Mouse (Mus musculus): ENCODE measurements around the gene Dhx29. TPM values are rescaled to one million over a fixed set of nuclear protein-coding genes. Genes with fewer than 3 reads are reported as not detected.

Gene Dhx29
- 10 to 100 TPM; 25.2 to 26.4 TPM for total RNA-seq (2021)
- long read RNA-seq, full-length matches to known transcripts, result 46 of 49 reads
- long read RNA-seq, partial matches to known transcripts, result 2 of 49 reads
- long read RNA-seq, other reads (novel, unspliced or antisense), result 1 of 49 reads

DNA sequence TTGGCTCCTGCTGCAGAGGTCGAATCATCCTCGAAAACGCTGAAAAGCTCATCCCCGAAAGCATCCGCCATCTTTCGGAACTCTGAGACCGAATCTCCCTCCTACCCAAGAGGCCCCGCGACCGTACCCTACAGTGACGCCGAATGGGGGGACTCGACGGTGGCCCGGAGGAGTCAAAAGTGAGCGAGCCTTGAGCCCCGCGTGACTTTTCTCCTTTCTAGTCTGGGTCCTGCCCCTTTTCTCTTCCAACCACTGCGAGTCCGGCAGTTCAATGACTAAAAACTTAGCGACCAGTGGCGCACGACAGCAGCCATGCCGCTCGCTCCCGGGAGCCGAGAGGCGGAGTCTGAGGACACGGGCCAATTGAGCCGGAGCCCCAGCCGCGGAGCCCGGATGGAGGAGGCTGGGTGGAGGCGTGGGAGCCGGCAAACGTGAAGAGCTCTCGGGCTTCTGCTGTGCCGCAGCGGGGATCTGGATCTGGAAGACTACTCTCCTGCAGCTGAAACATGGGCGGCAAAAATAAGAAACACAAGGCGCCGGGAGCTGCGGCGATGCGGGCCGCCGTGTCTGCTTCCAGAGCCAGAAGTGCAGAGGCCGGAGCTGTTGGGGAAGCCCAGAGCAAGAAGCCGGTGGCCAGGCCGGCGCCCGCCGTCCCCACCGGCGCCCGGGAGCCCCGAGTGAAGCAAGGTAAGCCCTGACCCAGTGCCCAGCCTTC, at the start of gene Dhx29, which contains the start of gene Mtrex:
TSS of gene Dhx29 (plus strand) at position 168 of the 715 bp plus-strand sequence.
TSS of gene Mtrex (minus strand) at position 112 of the 715 bp plus-strand sequence.
- DNase-seq (ENCODE audit: low spot score in 2 of 2), result peak; percentile 98 to 100

DNA sequence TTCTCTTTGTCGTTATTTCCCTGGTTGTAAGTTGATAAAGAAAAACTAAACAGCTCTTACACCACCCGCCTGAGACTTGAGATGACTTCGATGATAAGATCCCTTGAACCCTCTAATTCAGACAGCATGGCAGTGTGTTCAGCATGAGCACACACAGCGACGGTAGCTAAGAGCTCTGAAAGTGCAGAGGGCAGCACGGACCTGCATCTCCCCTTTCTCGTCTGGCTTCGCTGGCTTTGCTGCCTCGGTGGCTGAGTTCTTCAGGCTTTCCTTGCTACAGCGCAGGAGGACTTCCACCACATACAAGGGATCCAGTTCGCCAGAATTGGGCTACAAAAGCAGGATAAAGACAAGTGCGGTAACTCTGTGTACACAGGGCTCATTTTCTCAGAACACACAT, 40.0 kb upstream of the Dhx29 start:
- DNase-seq (ENCODE audit: low spot score in 2 of 2), result no peak

DNA sequence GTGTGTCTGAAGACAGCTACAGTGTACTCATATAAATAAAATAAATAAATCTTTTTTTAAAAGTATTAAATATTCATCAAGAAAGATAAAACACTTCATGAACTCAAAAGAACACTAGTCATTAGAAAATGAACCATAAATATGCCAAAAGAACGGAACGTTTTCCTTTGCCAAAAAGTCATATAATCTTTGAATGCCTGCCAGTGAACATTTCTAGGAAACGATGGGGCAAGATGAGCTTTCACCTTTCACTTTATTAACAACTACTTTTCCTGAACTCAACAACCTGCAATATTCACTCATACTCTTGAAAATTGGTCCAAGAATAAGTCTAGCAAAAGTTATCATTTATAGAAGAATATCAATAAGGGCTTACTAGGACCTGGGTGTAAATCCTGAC, 25.1 kb upstream of the Dhx29 start:
- DNase-seq (ENCODE audit: low spot score in 2 of 2), result no peak

DNA sequence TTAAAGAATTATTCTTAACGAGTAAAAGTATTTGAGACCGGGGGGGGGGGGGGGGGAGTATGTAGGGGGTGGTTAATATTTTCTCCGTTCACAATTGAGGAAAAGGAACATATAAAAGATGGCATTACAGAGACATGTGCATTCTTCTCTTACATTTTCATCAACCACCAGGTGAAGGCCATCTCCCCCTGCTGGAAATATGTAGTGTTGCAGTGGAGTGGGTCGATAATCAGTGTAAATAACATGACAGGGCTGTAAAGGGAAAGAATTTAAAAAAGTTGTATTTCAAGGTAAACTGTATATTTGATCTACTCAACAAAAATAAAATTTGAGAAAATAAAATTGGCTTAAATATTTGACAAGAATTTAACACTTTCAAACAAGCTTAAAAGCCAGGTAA, 17.6 kb upstream of the Dhx29 start:
- DNase-seq (ENCODE audit: low spot score in 2 of 2), result peak in 1 of 2 experiments; percentile 56

DNA sequence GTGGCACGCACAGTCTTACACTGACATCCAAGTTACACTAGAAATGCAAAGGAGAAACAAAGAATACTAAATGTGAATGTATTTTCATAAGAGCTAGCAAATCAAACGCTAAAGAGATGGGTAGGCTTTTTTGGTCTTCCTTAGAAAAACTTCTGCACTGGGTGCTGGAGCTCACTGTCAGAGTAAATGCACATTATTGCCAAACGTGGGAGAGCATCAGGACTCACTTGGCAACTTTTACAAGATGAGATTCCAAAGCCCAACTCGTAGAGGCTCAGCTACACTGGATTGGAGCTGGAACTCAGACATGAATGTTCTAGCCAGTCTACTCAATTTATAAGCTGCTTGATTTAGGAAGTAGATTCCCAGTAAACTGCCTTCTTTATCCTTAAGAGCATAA, 16.8 kb upstream of the Dhx29 start:
- peak in 1 of 2 experiments; percentile 20 for DNase-seq (ENCODE audit: low spot score in 2 of 2)

DNA sequence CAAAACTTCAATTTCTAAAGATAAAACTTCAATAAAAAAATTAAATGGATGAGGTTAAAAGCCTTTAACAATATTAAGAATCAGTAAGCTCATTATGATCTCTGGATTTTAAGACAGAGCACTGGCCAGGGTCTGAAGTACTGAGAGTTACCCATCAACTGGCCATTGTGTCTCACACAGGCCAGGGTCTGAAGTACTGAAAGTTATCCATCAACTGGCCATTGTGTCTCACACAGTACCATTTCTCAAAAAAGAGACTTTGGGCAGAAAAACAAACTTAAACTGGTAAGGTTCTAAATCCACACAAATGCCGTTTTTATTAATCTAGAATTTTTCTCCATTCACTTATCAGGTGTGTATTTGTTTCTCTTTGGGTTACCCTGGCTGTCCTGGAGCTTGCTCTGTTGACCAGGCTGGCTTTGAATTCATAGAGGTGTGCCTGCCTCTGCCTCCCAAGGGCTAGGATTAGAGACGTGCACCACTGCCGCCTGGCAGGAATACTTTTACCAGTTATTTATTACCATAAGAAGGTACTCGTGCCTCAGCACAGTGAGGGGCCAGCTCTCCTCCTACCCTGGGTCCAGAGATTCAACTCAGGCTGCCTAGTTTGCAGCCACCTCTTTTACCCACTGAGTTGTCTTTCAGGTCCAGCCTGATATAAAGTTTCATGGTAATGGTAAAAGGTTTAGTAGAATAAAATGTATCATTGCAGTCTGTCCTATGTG, 8.0 kb upstream of the Dhx29 start:
- no peak for DNase-seq (ENCODE audit: low spot score in 2 of 2)

DNA sequence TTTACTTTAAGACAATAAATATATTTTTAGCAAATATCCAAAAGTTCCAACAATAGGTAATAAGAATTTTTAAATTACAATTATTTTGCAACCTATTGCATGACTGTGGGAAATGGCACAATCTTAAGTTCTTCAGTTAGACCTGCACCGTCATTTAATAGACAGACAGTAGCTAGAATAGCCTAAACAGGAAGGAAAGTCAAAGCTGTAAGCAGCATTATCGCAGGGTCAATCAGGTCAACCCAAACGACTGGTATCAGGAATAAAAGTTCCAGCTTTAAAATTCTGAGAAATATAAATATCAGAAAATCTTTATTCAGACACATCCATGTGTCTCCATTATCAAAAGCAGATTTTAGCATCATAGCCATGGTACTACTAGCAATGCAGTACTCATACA, 6.3 kb upstream of the Dhx29 start:
- no peak for DNase-seq (ENCODE audit: low spot score in 2 of 2)

DNA sequence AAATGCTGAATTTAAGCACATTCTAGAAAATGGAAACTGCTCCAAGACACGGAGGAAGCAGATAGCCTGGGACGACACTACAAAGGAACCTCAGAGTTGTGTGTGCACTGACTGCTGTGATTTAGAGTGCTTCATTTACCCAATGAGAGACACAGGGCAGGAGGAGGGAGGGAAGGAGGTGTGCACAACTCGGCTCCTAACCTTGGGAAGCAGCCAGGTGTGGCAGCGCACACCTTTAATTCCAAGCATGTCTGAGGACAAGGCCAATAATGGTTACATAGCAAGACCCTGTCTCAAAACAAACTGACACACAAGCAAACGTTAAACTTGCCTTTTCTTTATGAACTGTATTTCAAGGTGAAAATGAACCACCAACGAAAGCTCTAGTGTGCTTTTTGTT, 2.0 kb upstream of the Dhx29 start:
- DNase-seq (ENCODE audit: low spot score in 2 of 2), result no peak

DNA sequence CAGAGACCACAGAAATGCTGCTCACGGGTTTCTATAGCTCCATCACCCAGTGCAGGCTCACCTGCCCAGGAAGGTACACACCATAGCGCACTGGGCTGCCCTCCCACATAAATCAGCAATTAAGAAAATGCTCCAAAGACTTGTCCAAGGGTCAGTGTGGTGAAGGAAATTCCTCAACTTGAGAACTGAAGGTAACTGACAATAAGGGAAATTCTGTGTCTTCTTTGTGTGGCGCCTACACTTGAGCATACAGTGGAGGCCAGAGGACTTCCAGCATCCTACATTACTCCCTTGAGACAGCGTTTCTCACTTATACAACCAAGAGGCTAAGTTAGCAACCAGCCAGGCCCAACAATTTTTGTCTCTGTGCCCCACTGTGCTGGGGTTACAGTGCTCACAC, 1.3 kb upstream of the Dhx29 start:
- no peak for DNase-seq (ENCODE audit: low spot score in 2 of 2)

DNA sequence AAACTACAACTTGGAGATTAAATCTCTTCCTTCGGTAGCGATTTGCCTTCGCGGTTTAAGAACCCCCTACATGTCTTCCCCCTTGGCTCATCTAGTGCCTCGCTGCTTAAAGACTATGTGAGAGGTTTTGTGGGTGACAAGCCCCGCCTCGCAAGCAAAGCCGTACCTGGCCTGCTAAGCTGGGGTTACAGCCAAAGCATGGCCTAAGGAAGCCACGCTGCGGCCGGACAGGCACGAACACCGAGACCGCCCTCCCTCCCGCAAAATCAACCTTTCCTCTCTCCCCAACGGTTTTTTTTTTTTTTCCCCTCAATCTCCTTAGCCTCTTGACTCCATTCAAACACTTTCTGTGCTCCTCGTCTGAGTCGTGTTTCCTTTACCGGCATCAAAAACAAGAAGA, 458 bp upstream of the Dhx29 start:
- DNase-seq (ENCODE audit: low spot score in 2 of 2), result no peak

DNA sequence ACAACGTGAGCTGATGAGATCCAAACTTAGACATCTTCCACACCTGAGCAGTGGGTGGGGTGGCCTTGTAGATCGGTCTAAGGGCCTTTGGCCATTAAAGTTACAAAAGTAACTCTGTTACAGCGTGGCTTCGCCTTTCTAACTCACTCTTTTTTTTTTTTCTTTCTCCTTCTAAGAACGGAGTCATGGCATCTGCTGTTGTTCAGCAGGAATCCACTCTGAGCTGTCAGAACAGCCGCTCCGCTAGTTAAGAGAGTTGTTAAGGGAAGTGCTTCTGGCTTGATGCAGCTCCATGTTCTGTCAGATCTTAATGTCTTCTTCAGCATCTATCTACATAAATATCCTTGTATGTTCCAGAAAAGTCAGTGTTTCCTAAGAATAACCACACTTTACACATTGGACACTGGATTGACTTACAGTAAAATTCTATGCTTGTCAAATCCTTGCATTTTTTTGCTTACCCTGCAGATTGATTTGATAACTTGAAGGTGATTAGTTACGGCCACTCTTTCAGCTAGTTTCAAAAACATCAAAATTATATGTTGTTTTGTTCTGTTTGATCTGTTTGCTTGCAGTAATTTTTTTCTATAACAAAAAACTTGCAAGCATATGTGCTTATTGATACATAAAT, 899 bp downstream of the Dhx29 start:
- DNase-seq (ENCODE audit: low spot score in 2 of 2), result no peak

DNA sequence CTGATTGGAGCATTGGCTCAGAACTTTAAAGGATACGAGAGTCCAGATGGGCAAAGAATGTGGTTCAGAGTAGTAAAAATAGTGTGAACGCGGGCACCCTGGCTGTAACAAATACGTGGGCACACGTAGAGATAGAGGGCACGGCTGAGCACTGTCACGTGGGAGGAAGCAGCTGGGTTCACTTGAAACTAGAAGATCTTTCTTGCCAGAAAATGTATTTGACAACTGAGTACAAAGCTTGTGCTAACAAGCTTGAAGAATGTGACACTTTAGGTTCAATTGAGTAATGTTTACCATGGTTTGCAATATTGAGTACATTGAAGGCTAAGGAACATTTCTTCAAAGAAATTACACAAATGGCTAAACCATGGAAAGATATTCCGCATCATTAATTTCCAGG, 10.9 kb downstream of the Dhx29 start:
- peak in 1 of 2 experiments; percentile 60 for DNase-seq (ENCODE audit: low spot score in 2 of 2)

DNA sequence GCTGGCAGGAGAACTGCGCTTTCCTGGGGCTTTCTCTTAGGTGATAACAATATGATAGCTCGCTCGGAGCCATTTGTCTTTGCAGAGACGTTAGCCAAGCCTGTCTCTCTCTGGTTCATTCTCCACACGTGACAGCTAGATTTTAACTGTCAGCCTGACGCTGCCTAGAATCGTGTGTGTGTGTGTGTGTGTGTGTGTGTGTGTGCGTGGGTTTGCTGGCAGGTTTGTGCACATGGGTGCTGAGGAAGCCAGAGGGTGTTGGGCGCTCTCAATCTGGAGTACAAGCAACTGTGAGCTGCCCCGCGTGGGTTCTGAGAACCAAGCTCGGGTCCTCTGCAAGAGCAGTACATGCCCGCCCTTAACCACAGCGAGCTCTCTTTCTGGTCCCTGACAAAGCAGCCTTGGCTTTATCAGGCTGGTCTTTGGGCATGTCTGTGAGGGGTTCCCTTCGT, 14.7 kb downstream of the Dhx29 start:
- DNase-seq (ENCODE audit: low spot score in 2 of 2), result peak; percentile 28 to 72

DNA sequence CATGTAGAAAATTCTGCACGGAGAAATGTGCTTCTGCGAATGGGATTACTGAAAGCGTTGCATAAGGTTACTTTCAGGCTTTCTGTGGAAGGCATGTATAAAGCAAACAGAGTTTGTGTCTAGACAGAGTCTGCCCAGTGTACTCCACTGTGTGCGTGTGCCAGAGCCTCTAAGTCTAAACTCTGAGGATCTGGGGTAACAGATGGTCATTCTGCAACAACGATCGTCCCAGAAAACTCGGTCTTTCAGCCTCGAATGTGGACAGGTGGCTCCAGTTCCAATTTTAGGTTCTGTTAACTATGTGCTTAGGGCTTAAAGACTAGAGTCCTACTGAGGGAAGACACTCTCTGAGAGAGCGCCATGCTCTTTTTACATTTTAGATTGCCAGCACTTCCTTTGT, 18.1 kb downstream of the Dhx29 start:
- DNase-seq (ENCODE audit: low spot score in 2 of 2), result peak; percentile 22 to 67

DNA sequence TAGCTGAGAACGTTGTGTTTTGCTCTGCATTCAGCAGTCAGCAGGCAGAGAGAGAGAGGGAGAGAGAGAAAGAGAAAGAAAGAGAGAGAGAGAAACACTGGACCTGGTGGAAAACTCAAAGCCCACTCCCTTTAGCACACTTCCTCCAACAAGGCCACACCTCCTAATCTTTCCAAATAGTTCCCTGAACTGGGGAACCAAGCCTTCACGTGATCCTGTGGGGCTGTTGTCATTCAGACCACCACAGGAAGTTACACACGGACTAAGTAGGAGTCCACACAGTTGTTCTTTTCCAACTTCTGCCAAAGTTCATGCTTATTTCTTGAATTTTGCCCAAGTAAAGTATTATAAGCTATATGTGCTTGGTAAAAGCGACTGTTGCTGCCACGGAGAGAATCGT, 18.6 kb downstream of the Dhx29 start:
- no peak for DNase-seq (ENCODE audit: low spot score in 2 of 2)

DNA sequence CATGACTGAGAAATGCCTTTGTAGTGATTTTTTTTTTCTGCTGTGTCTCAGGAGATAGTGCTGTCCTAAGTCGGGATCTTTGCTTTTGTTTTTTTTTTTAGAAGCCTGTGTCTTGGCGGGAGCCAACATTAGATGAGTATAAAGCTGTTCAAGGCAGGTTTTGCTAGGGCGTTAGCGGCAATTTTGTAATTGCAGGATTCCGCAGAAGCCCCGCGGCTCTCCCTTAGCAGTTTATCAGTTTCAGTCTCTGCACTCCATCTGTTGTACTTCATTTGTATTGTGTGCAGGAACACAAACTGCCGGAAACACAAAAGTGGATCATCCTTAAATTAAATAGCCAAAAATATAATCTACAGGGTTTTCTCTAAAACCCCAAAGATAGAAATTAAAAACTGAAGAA, 26.8 kb downstream of the Dhx29 start:
- peak; percentile 12 to 74 for DNase-seq (ENCODE audit: low spot score in 2 of 2)

DNA sequence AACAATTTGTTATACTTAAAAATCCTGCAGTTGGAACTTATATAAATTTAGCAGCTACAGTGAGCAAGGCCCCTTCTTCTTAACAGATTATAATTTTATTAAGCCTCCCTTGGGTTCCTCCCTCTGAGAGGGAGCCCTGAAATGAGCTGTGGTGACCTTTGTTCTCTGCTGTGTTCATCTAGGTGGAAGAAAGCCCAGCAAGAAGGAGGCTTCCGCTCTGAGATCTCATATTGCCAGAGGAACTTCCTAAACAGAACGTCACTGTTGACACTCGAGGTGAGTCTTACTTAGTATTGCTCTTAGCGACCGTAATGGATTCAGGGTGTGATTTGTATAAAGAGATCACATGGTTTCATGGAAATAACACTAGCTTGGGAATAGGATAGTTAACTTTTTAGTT, 35.8 kb downstream of the Dhx29 start:
- DNase-seq (ENCODE audit: low spot score in 2 of 2), result no peak

DNA sequence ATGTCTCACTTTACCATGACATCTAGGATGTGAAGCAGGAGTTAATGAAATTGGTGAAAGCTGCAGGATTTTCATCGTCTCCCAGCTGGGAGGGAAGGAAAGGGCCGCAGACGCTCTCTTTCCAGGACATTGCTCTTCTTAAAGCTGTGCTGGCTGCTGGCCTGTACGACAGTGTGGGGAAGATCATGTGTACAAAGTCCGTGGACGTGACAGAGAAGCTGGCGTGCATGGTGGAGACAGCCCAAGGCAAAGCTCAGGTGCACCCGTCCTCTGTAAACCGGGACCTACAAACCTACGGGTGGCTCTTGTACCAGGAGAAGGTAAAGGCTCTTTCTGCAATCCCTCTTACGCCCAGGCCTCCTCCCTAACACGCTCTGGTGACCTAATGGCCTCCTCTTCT, 37.2 kb downstream of the Dhx29 start:
- no peak for DNase-seq (ENCODE audit: low spot score in 2 of 2)

DNA sequence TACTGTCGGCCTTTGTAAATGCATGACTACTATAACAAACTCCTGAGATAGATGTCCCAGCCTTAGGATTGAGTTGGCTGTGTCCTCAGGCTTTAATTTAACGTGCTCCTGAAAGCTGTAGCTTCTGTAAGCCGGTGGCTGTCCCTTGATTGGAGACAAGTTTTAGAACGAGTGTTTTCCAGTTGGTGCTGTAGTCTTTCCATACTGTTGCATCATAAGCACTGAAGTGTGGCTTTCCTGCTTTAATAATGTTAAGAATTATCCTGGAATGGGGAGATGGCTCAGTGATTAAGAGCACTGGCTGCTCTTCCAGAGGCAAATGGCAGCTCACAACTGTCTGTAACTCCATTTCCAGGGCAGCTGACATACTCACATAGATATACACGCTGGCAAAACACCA, 40.0 kb downstream of the Dhx29 start:
- no peak for DNase-seq (ENCODE audit: low spot score in 2 of 2)

DNA sequence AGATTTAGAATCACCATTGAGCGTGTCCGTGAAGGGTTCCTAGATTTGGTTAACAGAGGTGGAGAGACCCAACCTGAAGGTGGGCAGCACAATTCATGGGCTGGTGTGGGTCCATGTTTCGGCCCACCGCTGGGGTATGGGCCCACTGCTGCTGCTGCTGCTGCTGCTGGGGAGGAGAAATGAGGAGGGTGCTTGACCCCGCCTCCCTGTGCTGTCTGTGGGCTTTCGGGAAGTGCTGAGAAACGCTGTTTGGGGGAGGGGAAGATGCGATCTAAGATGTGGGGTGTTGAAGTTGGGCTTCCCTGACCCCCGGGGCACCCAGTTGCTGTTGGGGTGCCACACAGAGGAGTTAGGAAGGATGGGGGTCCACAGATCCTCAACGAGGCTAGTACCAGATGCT, 49.5 kb downstream of the Dhx29 start:
- no peak for DNase-seq (ENCODE audit: low spot score in 2 of 2)

DNA sequence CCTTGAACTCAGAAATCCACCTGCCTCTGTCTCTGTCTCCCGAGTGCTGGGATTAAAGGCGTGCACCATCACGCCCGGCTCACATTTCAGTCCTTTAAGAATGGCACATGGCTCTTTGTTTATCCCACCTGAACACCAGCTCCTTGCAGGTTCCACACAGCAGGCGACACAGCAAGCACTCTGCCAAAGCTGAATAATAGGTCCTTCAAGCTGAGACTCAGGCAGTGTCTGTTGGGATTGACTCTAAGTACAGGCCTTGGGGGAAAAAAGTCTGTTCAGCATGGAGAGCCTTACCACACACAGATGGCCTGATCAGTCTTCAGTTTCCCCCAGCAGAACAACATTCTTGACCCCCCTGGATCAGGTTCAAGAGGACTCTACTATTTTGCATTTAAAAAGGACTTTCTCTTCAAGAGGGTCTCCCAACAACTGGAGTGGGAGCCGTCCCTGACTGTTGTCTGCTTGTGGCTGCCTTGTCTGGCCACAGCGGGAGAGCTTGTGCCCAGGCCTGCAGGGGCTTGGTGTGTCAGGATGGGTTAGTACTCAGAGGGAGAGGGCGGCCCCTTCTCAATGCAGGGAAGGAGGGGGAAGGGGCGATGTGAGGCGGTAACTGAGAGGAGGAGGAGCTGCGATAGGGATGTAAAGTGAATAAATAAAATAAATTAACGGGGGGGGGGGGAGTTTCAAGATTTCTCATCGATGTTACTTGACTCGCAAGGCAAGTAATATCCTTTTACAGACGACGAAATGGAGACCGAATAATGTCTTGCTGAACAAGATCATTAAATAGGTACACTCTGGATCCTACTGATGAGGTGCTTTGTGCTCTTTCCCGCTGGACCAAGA, 58.6 kb downstream of the Dhx29 start:
- DNase-seq (ENCODE audit: low spot score in 2 of 2), result no peak

Data from layer of hippocampus, adult 18-20 months (tissue).